Mouse (Mus musculus) left cerebral cortex, adult 6 months (tissue): ENCODE results near the gene Dnah11. TPM values are rescaled to one million over a fixed set of nuclear protein-coding genes. Genes with fewer than 3 reads are reported as not detected.

Experiments used
- long read RNA-seq, 2 experiments: library from polyadenylated mRNA; unstranded; transcript quantifications; one replicate each; pipeline ENCODE4 v2.0.0; 2019 to 2020
- polyA plus RNA-seq: library from polyadenylated mRNA; unstranded; fragments of <200 nt; fragmentation: Nextera tagmentation; gene quantifications from 2 replicates; pipeline ENCODE4 v1.2.3, GENCODE M21; 2021

The Dnah11 gene
- 0.13 TPM in 1 of 2 replicates, not detected in the other for polyA plus RNA-seq
- long read RNA-seq, experiment 1, partial matches to known transcripts = 0 of 2 reads
- long read RNA-seq, experiment 1, other reads (novel, unspliced or antisense) = 2 of 2 reads
- long read RNA-seq, experiment 2, partial matches to known transcripts = 1 of 1 reads
- long read RNA-seq, experiment 2, other reads (novel, unspliced or antisense) = 0 of 1 reads

GRCm38 (mm10) chr12:118198386-118199093 is at the start of gene Dnah11:
Gene Dnah11 (minus strand): TSS chr12:118199043.

Other genes starting within 250 kb of the Dnah11 start
- 4.1 and 6.3 TPM in 2 replicates for gene Sp4, start 102.4 kb upstream of the Dnah11 start, polyA plus RNA-seq